Mouse (Mus musculus): ENCODE data around the gene 0610012G03Rik.

The 0610012G03Rik gene

GRCm38 (mm10) chr16:31936568-31936967, 11.7 kb downstream of the 0610012G03Rik start:
- ChIA-PET CTCF (interaction anchor here in 2 of 4 experiments (0.6 to 4.7 kb wide), 2 partner anchors 7 to 30 kb away, joined by 3 to 33 read pairs; no protein-coding TSS in a partner anchor), POLR2A (interaction anchor here (0.6 to 5.3 kb wide), 5 partner anchors 7 to 493 kb away, joined by 3 to 45 read pairs (median 9); no protein-coding TSS in a partner anchor)

GRCm38 (mm10) chr16:31935091-31935979, 13.0 kb downstream of the 0610012G03Rik start:
- CTCF ChIA-PET = interaction anchor here (0.5 to 5.7 kb wide), 10 partner anchors 8 to 477 kb away, joined by 3 to 77 read pairs (median 4); no protein-coding TSS in a partner anchor
- POLR2A ChIA-PET = interaction anchor here (0.6 to 5.3 kb wide), 14 partner anchors 9 to 369 kb away, joined by 3 to 45 read pairs (median 4); partner anchors contain the start of genes Senp5 (in 2 of the 4), 0610012G03Rik (in 1 of the 4) and Ncbp2 (in 1 of the 4)

GRCm38 (mm10) chr16:31934550-31935010, 13.7 kb downstream of the 0610012G03Rik start:
- ChIA-PET CTCF (interaction anchor here (0.6 to 5.7 kb wide), 8 partner anchors 9 to 476 kb away, joined by 3 to 77 read pairs (median 5); no protein-coding TSS in a partner anchor), POLR2A (interaction anchor here in 2 of 4 experiments (1.0 to 5.3 kb wide), 11 partner anchors 9 to 68 kb away, joined by 3 to 45 read pairs (median 5); partner anchors contain the start of gene Senp5 (in 2 of the 2))

GRCm38 (mm10) chr16:31933751-31934549, 14.3 kb downstream of the 0610012G03Rik start, which contains the start of gene Pigz:
TSS of gene Pigz (plus strand) at chr16:31933851.
- POLR2A ChIA-PET = interaction anchor here in 3 of 4 experiments (0.7 to 5.3 kb wide), 15 partner anchors 9 to 662 kb away, joined by 3 to 45 read pairs (median 4); partner anchors contain the start of gene Rnf168 (in 1 of the 3)

GRCm38 (mm10) chr16:31932840-31933697, 15.2 kb downstream of the 0610012G03Rik start:
- CTCF ChIA-PET = interaction anchor here (0.5 to 5.7 kb wide), 35 partner anchors 8 to 508 kb away, joined by 3 to 77 read pairs (median 4); partner anchors contain the start of gene Meltf (in 3 of the 4)
- POLR2A ChIA-PET = interaction anchor here (0.6 to 5.3 kb wide), 33 partner anchors 8 to 661 kb away, joined by 3 to 45 read pairs (median 3); partner anchors contain the start of genes Senp5 (in 2 of the 4), 0610012G03Rik (in 1 of the 4), Ncbp2 (in 1 of the 4) and Rnf168 (in 1 of the 4)

More at GRCm38 (mm10) chr16:31933751-31934549, 14.3 kb downstream of the 0610012G03Rik start, which contains the start of gene Pigz:
- CTCF ChIA-PET = interaction anchor here (0.6 to 5.7 kb wide), 14 partner anchors 10 to 206 kb away, joined by 3 to 77 read pairs (median 6); no protein-coding TSS in a partner anchor

- POLR2A ChIA-PET = interaction anchor here (0.6 to 5.3 kb wide), 25 partner anchors 8 to 424 kb away, joined by 3 to 45 read pairs (median 3); partner anchors contain the start of genes Senp5 (in 3 of the 4), 0610012G03Rik (in 1 of the 4) and Ncbp2 (in 1 of the 4)
- CTCF ChIA-PET = interaction anchor here (0.6 to 5.7 kb wide), 28 partner anchors 9 to 507 kb away, joined by 3 to 77 read pairs (median 4); partner anchors contain the start of gene Meltf (in 3 of the 4)
Observed at GRCm38 (mm10) chr16:31932255-31932654, 16.0 kb downstream of the 0610012G03Rik start.

- ChIA-PET CTCF (interaction anchor here in 3 of 4 experiments (0.6 to 5.7 kb wide), 7 partner anchors 12 to 26 kb away, joined by 3 to 77 read pairs (median 5); no protein-coding TSS in a partner anchor), POLR2A (interaction anchor here in 3 of 4 experiments (0.9 to 5.3 kb wide), 9 partner anchors 10 to 71 kb away, joined by 3 to 45 read pairs (median 4); partner anchors contain the start of gene Senp5 (in 1 of the 3))
Observed at GRCm38 (mm10) chr16:31931330-31931729, 17.0 kb downstream of the 0610012G03Rik start.

- CTCF ChIA-PET = interaction anchor here in 2 of 4 experiments (1.2 to 5.8 kb wide), 2 partner anchors 9 to 17 kb away, joined by 3 to 24 read pairs; no protein-coding TSS in a partner anchor
- POLR2A ChIA-PET = interaction anchor here (0.5 to 1.8 kb wide), 8 partner anchors 8 to 75 kb away, joined by 3 to 8 read pairs (median 4); partner anchors contain the start of gene Senp5 (in 1 of the 4)
Observed at GRCm38 (mm10) chr16:31927412-31927811, 20.9 kb downstream of the 0610012G03Rik start.

- ChIA-PET CTCF (interaction anchor here in 3 of 4 experiments (1.1 to 5.8 kb wide), 3 partner anchors 8 to 21 kb away, joined by 3 to 24 read pairs (median 3); no protein-coding TSS in a partner anchor), POLR2A (interaction anchor here (0.5 to 1.8 kb wide), 12 partner anchors 9 to 76 kb away, joined by 3 to 8 read pairs (median 4); partner anchors contain the start of genes 0610012G03Rik (in 1 of the 4), Ncbp2 (in 1 of the 4) and Senp5 (in 1 of the 4))
Observed at GRCm38 (mm10) chr16:31926547-31927182, 21.6 kb downstream of the 0610012G03Rik start.

GRCm38 (mm10) chr16:31926091-31926490, 22.2 kb downstream of the 0610012G03Rik start:
- POLR2A ChIA-PET = interaction anchor here in 3 of 4 experiments (0.6 to 1.8 kb wide), 9 partner anchors 8 to 55 kb away, joined by 3 to 8 read pairs (median 6); partner anchors contain the start of genes 0610012G03Rik (in 1 of the 3), Ncbp2 (in 1 of the 3) and Pigz (in 1 of the 3)
- CTCF ChIA-PET = interaction anchor here (0.7 to 5.8 kb wide), 6 partner anchors 8 to 20 kb away, joined by 3 to 24 read pairs (median 4); no protein-coding TSS in a partner anchor

- ChIA-PET CTCF (interaction anchor here in 2 of 4 experiments (0.8 to 5.8 kb wide), 5 partner anchors 19 to 466 kb away, joined by 3 to 24 read pairs (median 3); no protein-coding TSS in a partner anchor), POLR2A (interaction anchor here in 3 of 4 experiments (0.5 to 1.6 kb wide), 10 partner anchors 8 to 425 kb away, joined by 3 to 6 read pairs (median 3); partner anchors contain the start of genes Pigz (in 1 of the 3) and Senp5 (in 1 of the 3))
Observed at GRCm38 (mm10) chr16:31924368-31924767, 23.9 kb downstream of the 0610012G03Rik start.

GRCm38 (mm10) chr16:31918248-31918724, 30.0 kb downstream of the 0610012G03Rik start:
- ChIA-PET POLR2A (interaction anchor here in 2 of 4 experiments (0.8 to 1.6 kb wide), 14 partner anchors 12 to 733 kb away, joined by 3 to 10 read pairs (median 3); partner anchors contain the start of genes Meltf (in 1 of the 2) and Pak2 (in 1 of the 2)), CTCF (interaction anchor here (0.5 to 3.0 kb wide), 52 partner anchors 8 to 725 kb away, joined by 3 to 31 read pairs (median 4); partner anchors contain the start of genes Meltf (in 4 of the 4) and Pigz (in 3 of the 4))

GRCm38 (mm10) chr16:31917776-31918175, 30.5 kb downstream of the 0610012G03Rik start:
- CTCF ChIA-PET = interaction anchor here (0.5 to 3.0 kb wide), 28 partner anchors 9 to 725 kb away, joined by 3 to 31 read pairs (median 5); partner anchors contain the start of genes Meltf (in 3 of the 4) and Pigz (in 2 of the 4)
- POLR2A ChIA-PET = interaction anchor here in 2 of 4 experiments (1.0 to 1.6 kb wide), 9 partner anchors 11 to 733 kb away, joined by 3 to 10 read pairs (median 3); partner anchors contain the start of gene Meltf (in 1 of the 2)

- POLR2A ChIA-PET = interaction anchor here in 3 of 4 experiments (0.7 to 1.6 kb wide), 7 partner anchors 11 to 282 kb away, joined by 3 to 6 read pairs (median 3); no protein-coding TSS in a partner anchor
Observed at GRCm38 (mm10) chr16:31910281-31910847, 37.9 kb downstream of the 0610012G03Rik start.

More at GRCm38 (mm10) chr16:31910281-31910847, 37.9 kb downstream of the 0610012G03Rik start:
- CTCF ChIA-PET = interaction anchor here in 2 of 4 experiments (0.6 to 1.7 kb wide), 5 partner anchors 21 to 124 kb away, joined by 3 to 9 read pairs (median 4); partner anchors contain the start of gene Meltf (in 2 of the 2)

Data from embryonic stem cell, embryonic (primary cell).